Mouse (Mus musculus) MEL (cell line): Measurements from ENCODE around the gene Atp13a1. TPM values are rescaled to one million over a fixed set of nuclear protein-coding genes. Genes with fewer than 3 reads are reported as not detected.
A peak's percentile ranks its signal among the peaks of the same experiment; 100 is the strongest.

Source experiments
- DNase-seq: peaks from one replicate; pipeline ENCODE4 v3.0.0; 2011; ENCODE audit warnings: low read depth, low spot score
- H3K27ac ChIP-seq: 2 replicates; pipeline ENCODE4 v1.5.1; 2012; ENCODE audit warnings: low read depth, mild to moderate bottlenecking, control low read depth, low read length, moderate library complexity; ENCODE audit not compliant: control insufficient read depth
- H3K27me3 ChIP-seq, 2 experiments: fragments of 150-350 bp in 1 of 2; sonication (generic) in 1 of 2; 2 replicates each; pipeline ENCODE4 v1.6.1; 2012; ENCODE audit warnings: low read length in 2 of 2, mild to moderate bottlenecking in 2 of 2, improper control_type of control experiment in 1 of 2, moderate library complexity in 1 of 2; ENCODE audit not compliant: insufficient read depth in 2 of 2, control insufficient read depth in 1 of 2
- H3K36me3 ChIP-seq, 2 experiments: 2 replicates each; pipeline ENCODE4 v1.6.1; 2012 to 2014; ENCODE audit warnings: low read length in 2 of 2, improper control_type of control experiment in 1 of 2, inconsistent platforms in 1 of 2, mild to moderate bottlenecking in 1 of 2; ENCODE audit not compliant: insufficient read depth in 2 of 2, control insufficient read depth in 1 of 2
- H3K4me1 ChIP-seq, 2 experiments: fragments of 150-350 bp in 1 of 2; sonication (generic) in 1 of 2; 2 replicates each; pipeline ENCODE4 v1.6.1; 2012; ENCODE audit warnings: low read length in 2 of 2, improper control_type of control experiment in 1 of 2, mild to moderate bottlenecking in 1 of 2; ENCODE audit not compliant: insufficient read depth in 2 of 2, control insufficient read depth in 1 of 2
- H3K4me3 ChIP-seq, 2 experiments: fragments of 150-350 bp in 1 of 2; sonication (generic) in 1 of 2; 2 replicates each; pipeline ENCODE4 v1.5.1; 2012; ENCODE audit warnings: low read depth in 2 of 2, low read length in 2 of 2, mild to moderate bottlenecking in 2 of 2, moderate library complexity in 2 of 2, control low read depth in 1 of 2, improper control_type of control experiment in 1 of 2; ENCODE audit not compliant: control insufficient read depth in 1 of 2, insufficient read depth in 1 of 2
- H3K79me2 ChIP-seq: 2 replicates; pipeline ENCODE4 v1.6.1; 2012; ENCODE audit warnings: mild to moderate bottlenecking, low read length, moderate library complexity; ENCODE audit not compliant: control insufficient read depth, poor library complexity, insufficient read depth
- H3K9ac ChIP-seq: 2 replicates; pipeline ENCODE4 v1.6.1; 2012; ENCODE audit warnings: low read depth, mild to moderate bottlenecking, control low read depth, low read length, moderate library complexity; ENCODE audit not compliant: control insufficient read depth, poor library complexity, severe bottlenecking
- H3K9me3 ChIP-seq: fragments of 150-350 bp; sonication (generic); replicated peaks from 2 replicates; pipeline ENCODE4 v1.6.1; 2012; ENCODE audit warnings: mild to moderate bottlenecking, low read length, improper control_type of control experiment, moderate library complexity; ENCODE audit not compliant: insufficient read depth
- CHD2 ChIP-seq: IDR thresholded peaks from 2 replicates; pipeline ENCODE4 v1.6.1; 2011; ENCODE audit warnings: low read length, improper control_type of control experiment
- CTCF ChIP-seq, 3 experiments: IDR thresholded peaks in 2 of 3; conservative IDR thresholded peaks in 1 of 3; 2 replicates each; pipeline ENCODE4 v1.5.1; 2011 to 2012; ENCODE audit warnings: low read length in 3 of 3, low read depth in 2 of 3, mild to moderate bottlenecking in 2 of 3, improper control_type of control experiment in 1 of 3, inconsistent platforms in 1 of 3, mixed read lengths in 1 of 3, moderate library complexity in 1 of 3; ENCODE audit not compliant: control insufficient read depth in 1 of 3, insufficient read depth in 1 of 3, poor library complexity in 1 of 3, severe bottlenecking in 1 of 3
- E2F4 ChIP-seq: IDR thresholded peaks from 2 replicates; pipeline ENCODE4 v1.6.1; 2011; ENCODE audit warnings: low read depth, low read length, improper control_type of control experiment, borderline replicate concordance
- ELF1 ChIP-seq: IDR thresholded peaks from 2 replicates; pipeline ENCODE4 v1.6.1; 2014; ENCODE audit warnings: low read depth, mild to moderate bottlenecking, inconsistent platforms, low read length, improper control_type of control experiment, moderate library complexity
- ETS1 ChIP-seq: IDR thresholded peaks from 2 replicates; pipeline ENCODE4 v1.6.1; 2012; ENCODE audit warnings: low read depth, mild to moderate bottlenecking, inconsistent platforms, low read length, improper control_type of control experiment, moderate library complexity
- GABPA ChIP-seq: IDR thresholded peaks from 2 replicates; pipeline ENCODE4 v1.6.1; 2012; ENCODE audit warnings: low read depth, mild to moderate bottlenecking, inconsistent platforms, low read length, improper control_type of control experiment, moderate library complexity
- KAT2A ChIP-seq: conservative IDR thresholded peaks from 2 replicates; pipeline ENCODE4 v1.6.1; 2012; ENCODE audit warnings: low read depth, low read length, improper control_type of control experiment, inconsistent platforms
- MAFK ChIP-seq: IDR thresholded peaks from 2 replicates; pipeline ENCODE4 v1.6.1; 2011; ENCODE audit warnings: low read depth, mild to moderate bottlenecking, low read length, improper control_type of control experiment, borderline replicate concordance
- MAX ChIP-seq: IDR thresholded peaks from 2 replicates; pipeline ENCODE4 v1.6.1; 2011; ENCODE audit warnings: low read length, improper control_type of control experiment
- MEF2A ChIP-seq: IDR thresholded peaks from 2 replicates; pipeline ENCODE4 v1.6.1; 2014; ENCODE audit warnings: low read depth, mild to moderate bottlenecking, inconsistent platforms, low read length, improper control_type of control experiment; ENCODE audit not compliant: poor library complexity, insufficient replicate concordance, severe bottlenecking; ENCODE audit errors: extremely low read depth
- MXI1 ChIP-seq: IDR thresholded peaks from 2 replicates; pipeline ENCODE4 v1.6.1; 2011; ENCODE audit warnings: mild to moderate bottlenecking, low read depth, low read length, improper control_type of control experiment
- MYB ChIP-seq: IDR thresholded peaks from 2 replicates; pipeline ENCODE4 v1.6.1; 2011; ENCODE audit warnings: mild to moderate bottlenecking, low read depth, low read length, improper control_type of control experiment
- NRF1 ChIP-seq: IDR thresholded peaks from 2 replicates; pipeline ENCODE4 v1.6.1; 2014; ENCODE audit warnings: low read depth, mild to moderate bottlenecking, inconsistent platforms, low read length, improper control_type of control experiment, moderate library complexity; ENCODE audit not compliant: poor library complexity, insufficient read depth, severe bottlenecking
- POLR2AphosphoS2 ChIP-seq: IDR thresholded peaks from 2 replicates; pipeline ENCODE4 v1.6.1; 2011; ENCODE audit warnings: low read length, improper control_type of control experiment
- RAD21 ChIP-seq: IDR thresholded peaks from 2 replicates; pipeline ENCODE4 v1.6.1; 2011; ENCODE audit warnings: mild to moderate bottlenecking, low read depth, low read length, improper control_type of control experiment
- RCOR1 ChIP-seq: IDR thresholded peaks from 2 replicates; pipeline ENCODE4 v1.6.1; 2012; ENCODE audit warnings: low read depth, mild to moderate bottlenecking, inconsistent platforms, low read length, improper control_type of control experiment
- SIN3A ChIP-seq: IDR thresholded peaks from 2 replicates; pipeline ENCODE4 v1.6.1; 2012; ENCODE audit warnings: low read length, improper control_type of control experiment, inconsistent platforms
- SMC3 ChIP-seq: IDR thresholded peaks from 2 replicates; pipeline ENCODE4 v1.6.1; 2011; ENCODE audit warnings: low read depth, low read length, improper control_type of control experiment
- UBTF ChIP-seq: IDR thresholded peaks from 2 replicates; pipeline ENCODE4 v1.6.1; 2012; ENCODE audit warnings: low read depth, mild to moderate bottlenecking, inconsistent platforms, low read length, improper control_type of control experiment, moderate library complexity, borderline replicate concordance; ENCODE audit not compliant: insufficient read depth
- USF1 ChIP-seq: IDR thresholded peaks from 2 replicates; pipeline ENCODE4 v1.6.1; 2014; ENCODE audit warnings: low read depth, mild to moderate bottlenecking, inconsistent platforms, low read length, improper control_type of control experiment, moderate library complexity
- ZC3H11A ChIP-seq: IDR thresholded peaks from 2 replicates; pipeline ENCODE4 v1.6.1; 2012; ENCODE audit warnings: low read depth, mild to moderate bottlenecking, inconsistent platforms, low read length, improper control_type of control experiment
- polyA plus RNA-seq, 2 experiments: library from polyadenylated mRNA; stranded (reverse) in 1 of 2; unstranded in 1 of 2; fragments of >175 nt in 1 of 2; fragments of >200 nt in 1 of 2; gene quantifications; 2 replicates each; pipeline versions ENCODE4 v1.2.1 to v1.2.4; 2012; ENCODE audit warnings: low replicate concordance in 2 of 2, low read depth in 1 of 2; ENCODE audit not compliant: insufficient read length in 2 of 2, insufficient read depth in 1 of 2, missing spikeins in 1 of 2
- total RNA-seq: library from RNA; depleted of rRNA; stranded (reverse); fragments of 300-350 nt; gene quantifications from 2 replicates; pipeline ENCODE4 v1.2.3, GENCODE M21; 2012

Gene Atp13a1
- total and polyA plus RNA-seq, 3 experiments = 52.4 to 83.7 TPM; not detected in 1

GRCm38 (mm10) chr8:69774503-69775148 is 16.3 kb upstream of the Atp13a1 start, which contains the start of gene Gm20422 (continued):
- TF ChIP-seq ETS1 (no peak), ELF1 (0 out of 2 replicates have a peak, but pooled peaks have one; percentile 32), RCOR1 (no peak), NRF1 (peak; percentile 88), RAD21 (no peak), ZC3H11A (no peak), MEF2A (no peak), GABPA (no peak), SIN3A (peak; percentile 73), KAT2A (peak; percentile 50; the same call in 1 of the 2 replicates), POLR2AphosphoS2 (peak; percentile 97), USF1 (peak; percentile 26; the same call in 1 of the 2 replicates), CHD2 (no peak; the same call in 1 of the 2 replicates), MAFK (no peak), SMC3 (0 out of 2 replicates have a peak, but pooled peaks have one; percentile 8), UBTF (no peak), CTCF (IDR thresholded peaks at IDR 0.05 in 2 of 3, conservative IDR thresholded peaks at IDR 0.05 in 1 of 3; ENCODE audit: control insufficient read depth in 1 of 3, insufficient read depth in 1 of 3, low read depth in 2 of 3, low read length in 3 of 3, poor library complexity in 1 of 3, severe bottlenecking in 1 of 3) (no peak), E2F4 (no peak)

DNA sequence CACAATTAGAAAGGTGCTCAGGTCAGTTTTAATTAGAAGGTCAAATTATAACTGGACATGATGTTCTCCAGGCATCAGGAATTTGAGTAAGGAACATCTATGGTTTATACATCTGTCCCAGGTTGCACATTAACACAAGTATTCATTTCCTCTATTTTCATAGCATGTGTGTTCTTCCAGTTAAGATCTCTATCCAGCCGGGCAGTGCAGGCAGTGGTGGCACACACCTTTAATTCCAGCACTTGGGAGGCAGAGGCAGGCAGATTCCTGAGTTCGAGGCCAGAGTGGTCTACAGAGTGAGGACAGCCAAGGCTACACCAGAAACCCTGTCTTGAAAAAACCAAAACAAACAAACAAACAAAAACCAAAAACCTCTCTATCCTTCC is 15.8 kb upstream of the Atp13a1 start:
- no peaks in the 10 kb centered on the region for H3K27me3 ChIP-seq
- H3K4me1 ChIP-seq = peaks cover 7 to 10% of the 10 kb centered on the region in 2 experiments; a peak in 3 of 4 replicates
- H3K79me2 ChIP-seq = peaks cover 23% of the 10 kb centered on the region
- peaks cover 0 to 14% of the 10 kb centered on the region in 2 experiments; a peak in 2 of 4 replicates for H3K36me3 ChIP-seq
- no peaks in the 10 kb centered on the region for H3K9me3 ChIP-seq
- TF ChIP-seq MYB = no peak
- peak; percentile 23; the same call in 1 of the 2 replicates for TF ChIP-seq MXI1
- TF ChIP-seq MAX = 0 out of 2 replicates have a peak, but pooled peaks have one; percentile 3
- no peak for TF ChIP-seq GABPA
- DNase-seq = no peak
- H3K27ac ChIP-seq = peak overlapping the region; percentile 29; the same call in 1 of the 2 replicates
- peak overlapping the region; percentile 15 to 18 for H3K4me3 ChIP-seq
- H3K9ac ChIP-seq = peak overlapping the region; percentile 3
